Mouse (Mus musculus): ENCODE measurements at regions not wholly inside any gene's neighbourhood (a gene's known extent, or its start where the extent isn't known, plus 50 kb on each side); places are given as distances from the start of the nearest gene placed in this dataset.

GRCm38 (mm10) chr11:51911481-51911880 is 54.0 kb upstream of the Jade2 start:
- H3K27me3 ChIP-seq (replicated peaks), result no peaks in the 10 kb centered on the region
- no peak overlapping the region for H3K4me3 ChIP-seq (replicated peaks)
- H3K4me1 ChIP-seq, result peaks cover 13% of the 10 kb centered on the region
- no peak overlapping the region for H3K27ac ChIP-seq
- no peak for ATAC-seq (ENCODE audit: insufficient read depth, low FRiP score, low read depth)
- 66% methylated on average over 3 of the region's 3 CpGs for WGBS
- no peak overlapping the region for H3K9ac ChIP-seq
- no peaks in the 10 kb centered on the region for H3K36me3 ChIP-seq
- no peaks in the 10 kb centered on the region for H3K9me3 ChIP-seq
- H3K4me2 ChIP-seq, result no peak overlapping the region

- Histone ChIP-seq H3K4me2 (peak overlapping the region; percentile 78), H3K9ac (no peak overlapping the region), H3K27ac (peak overlapping the region; percentile 92), H3K4me1 (peaks cover 19% of the 10 kb centered on the region), H3K4me3 (replicated peaks) (peak overlapping the region; percentile 37), H3K36me3 (no peaks in the 10 kb centered on the region), H3K27me3 (replicated peaks) (no peaks in the 10 kb centered on the region), H3K9me3 (no peaks in the 10 kb centered on the region)
- 7% methylated on average over 8 of the region's 8 CpGs for WGBS
- ATAC-seq (ENCODE audit: insufficient read depth, low FRiP score, low read depth), result peak; percentile 3; the same call in 1 of the 2 replicates
Observed at GRCm38 (mm10) chr11:51915656-51916032, 51.8 kb upstream of the Cdkn2aipnl start.

- no peaks in the 10 kb centered on the region for H3K27me3 ChIP-seq (replicated peaks)
- no peak overlapping the region for H3K9ac ChIP-seq
- peak overlapping the region; percentile 37 for H3K4me3 ChIP-seq (replicated peaks)
- peaks cover 19% of the 10 kb centered on the region for H3K4me1 ChIP-seq
- peak overlapping the region; percentile 78 for H3K4me2 ChIP-seq
- WGBS, result 1% methylated on average over 29 of the region's 29 CpGs
- no peaks in the 10 kb centered on the region for H3K9me3 ChIP-seq
- peak overlapping the region; percentile 92 for H3K27ac ChIP-seq
- no peaks in the 10 kb centered on the region for H3K36me3 ChIP-seq
- ATAC-seq (ENCODE audit: insufficient read depth, low FRiP score, low read depth), result peak; percentile 86
Observed at GRCm38 (mm10) chr11:51916033-51916929, 51.2 kb upstream of the Cdkn2aipnl start.
